Mouse (Mus musculus): Measurements from ENCODE around the gene Sema3b.

Gene Sema3b

DNA sequence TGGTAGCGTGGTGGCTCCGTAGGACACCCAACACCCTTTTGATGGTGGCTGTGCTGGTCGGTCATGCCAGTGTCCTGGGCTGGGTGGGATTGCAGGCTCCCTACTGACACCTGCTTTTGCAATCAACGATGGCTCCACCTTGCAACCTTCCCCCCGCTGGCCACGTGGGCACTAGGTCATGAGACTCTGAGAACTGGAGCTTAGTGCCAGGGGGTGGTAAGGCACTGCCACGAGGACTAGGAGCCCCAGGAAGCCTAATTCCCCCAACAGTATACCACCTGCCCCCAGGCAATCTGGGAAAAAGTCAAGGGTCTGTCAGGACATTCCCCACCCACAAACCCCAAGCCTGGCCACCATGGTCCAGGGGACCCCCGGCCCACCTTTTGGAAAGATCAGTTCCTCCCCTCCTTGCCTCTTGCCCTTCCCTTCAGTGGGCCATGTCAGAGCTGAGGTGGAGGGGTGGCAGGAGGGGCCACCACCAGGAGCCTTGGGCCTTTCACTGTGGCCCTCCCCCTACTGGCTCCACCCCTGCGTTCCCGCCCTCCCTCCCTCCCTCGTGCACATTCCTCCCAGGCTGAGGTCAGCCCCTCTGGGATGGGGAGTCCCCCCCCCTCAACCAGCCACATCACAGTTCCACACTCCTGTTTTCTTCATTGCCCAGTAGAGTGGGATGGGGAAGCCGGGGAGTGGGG is at the start of gene Sema3b:
Gene Sema3b (minus strand): TSS at position 489 of the 692 bp plus-strand sequence.
- in situ Hi-C loops (cut with MboI, MseI) = loop anchor here (5.0 kb wide), 2 partner anchors 33 to 68 kb away; partner anchors contain the start of gene Gnat1

GRCm38 (mm10) chr9:107658096-107658495 is 49.1 kb upstream of the Sema3b start:
- in situ Hi-C loops (cut with MboI, MseI) = no loop called here

- in situ Hi-C loops (cut with MboI, MseI) = no loop called here
Measured at GRCm38 (mm10) chr9:107657144-107657543, 48.1 kb upstream of the Sema3b start.

- in situ Hi-C loops (cut with MboI, MseI) = loop anchor here (5.0 kb wide), 1 partner anchor 53 kb away; no protein-coding TSS in a partner anchor
Measured at GRCm38 (mm10) chr9:107654585-107654984, 45.6 kb upstream of the Sema3b start.

DNA sequence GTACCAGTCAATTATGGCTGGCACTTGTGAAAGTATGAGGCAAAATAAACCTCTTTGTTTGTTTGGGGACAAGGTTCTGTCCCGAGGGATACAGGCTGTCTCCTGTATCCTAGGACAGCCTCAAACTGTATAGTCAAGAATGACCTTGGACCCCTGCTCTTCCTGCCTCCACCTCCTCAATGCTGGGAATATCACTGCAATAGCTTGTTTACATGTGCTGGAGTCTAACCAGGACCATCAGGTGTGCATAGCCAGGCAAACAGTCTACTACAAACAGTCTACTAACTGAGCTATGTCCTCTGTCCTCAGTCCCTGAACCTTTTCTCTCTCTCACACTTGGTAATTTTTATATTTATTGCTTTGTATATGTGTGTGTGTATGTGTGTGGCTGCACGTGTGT is 44.4 kb upstream of the Sema3b start:
- in situ Hi-C loops (cut with MboI, MseI) = loop anchor here (5.0 kb wide), 1 partner anchor 54 kb away; no protein-coding TSS in a partner anchor

DNA sequence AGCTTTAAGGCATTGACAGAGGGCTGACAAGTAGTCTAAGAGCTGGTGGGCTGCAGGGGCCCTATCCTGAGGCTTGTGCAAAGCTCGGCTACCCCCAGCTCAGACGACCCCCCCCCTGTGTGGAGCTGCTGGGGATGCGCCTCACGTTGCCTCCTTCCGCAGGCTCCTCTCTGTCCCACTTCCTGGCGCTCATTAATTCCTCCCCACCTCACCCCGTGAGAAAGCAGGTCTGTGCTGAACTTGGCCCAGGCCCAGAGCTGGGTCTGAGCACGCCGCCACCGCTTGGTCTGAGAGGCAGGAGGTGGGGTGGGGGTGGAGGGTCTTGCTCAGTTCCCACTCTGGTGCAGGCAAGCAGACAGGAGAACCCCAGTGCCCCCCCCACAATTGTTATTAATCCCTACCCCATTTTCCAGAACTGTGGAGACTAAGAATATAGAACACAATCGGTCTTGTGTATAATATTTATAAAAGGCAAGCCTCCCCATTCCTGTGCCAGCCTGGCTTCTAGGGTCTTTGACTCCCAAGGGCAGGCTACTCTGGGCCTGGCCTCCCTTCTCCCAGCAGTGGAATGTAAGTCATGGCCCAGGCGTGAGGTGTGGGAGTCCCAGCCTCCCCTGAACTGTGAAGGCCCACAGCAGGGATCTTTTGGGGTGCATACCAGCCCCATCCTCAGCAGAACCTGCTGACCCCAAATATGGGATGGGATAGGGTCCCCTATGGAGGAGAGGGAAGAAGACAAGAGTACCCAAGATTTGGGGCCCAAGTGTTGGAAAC is 41.9 kb upstream of the Sema3b start:
- in situ Hi-C loops (cut with MboI, MseI) = loop anchor here (5.0 kb wide), 1 partner anchor 56 kb away; no protein-coding TSS in a partner anchor

DNA sequence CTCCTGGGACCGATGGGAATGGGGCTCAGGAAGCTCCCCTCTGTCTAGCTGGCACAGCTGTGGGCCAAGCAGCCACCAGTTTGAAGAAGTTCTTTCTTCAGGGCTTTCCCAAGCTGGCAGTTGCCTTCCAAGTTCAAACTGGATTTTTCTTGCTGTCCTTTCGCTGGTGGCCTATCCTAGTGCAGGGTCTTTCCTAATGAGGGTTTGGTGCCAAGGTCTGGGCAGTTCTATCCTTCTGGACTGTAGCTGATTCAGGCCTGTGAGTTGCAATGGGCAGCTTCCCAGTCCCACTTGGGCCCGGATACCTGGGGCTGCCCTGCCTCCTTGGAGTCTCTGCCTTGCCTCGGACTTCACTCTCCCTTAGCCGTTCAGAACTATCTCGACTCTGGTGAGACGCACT is 41.2 kb upstream of the Sema3b start:
- in situ Hi-C loops (cut with MboI, MseI) = loop anchor here (5.0 kb wide), 1 partner anchor 57 kb away; no protein-coding TSS in a partner anchor

GRCm38 (mm10) chr9:107648767-107649166 is 39.7 kb upstream of the Sema3b start:
- in situ Hi-C loops (cut with MboI, MseI) = no loop called here

- in situ Hi-C loops (cut with MboI, MseI) = no loop called here
Measured at GRCm38 (mm10) chr9:107646975-107647374, 37.9 kb upstream of the Sema3b start.

DNA sequence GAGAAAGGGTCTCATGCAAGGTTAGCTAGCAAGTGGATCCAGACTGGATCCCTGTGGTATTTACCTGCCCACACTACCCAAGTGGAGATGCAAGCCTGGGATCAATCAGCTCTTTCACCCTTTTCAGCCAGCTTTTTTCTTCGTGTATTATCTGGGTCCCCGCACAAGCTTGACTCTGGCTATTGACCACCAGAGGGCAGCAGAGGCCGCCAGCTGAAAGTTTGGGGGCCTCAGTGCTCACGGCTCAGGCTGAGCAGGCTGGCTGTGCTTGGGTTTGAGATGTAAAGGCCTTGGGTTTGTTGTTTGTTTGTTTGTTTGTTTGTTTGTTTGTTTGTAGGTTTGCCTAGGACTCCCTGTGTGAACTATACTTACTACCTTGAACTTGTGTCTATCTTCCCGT is 36.5 kb upstream of the Sema3b start:
- in situ Hi-C loops (cut with MboI, MseI) = no loop called here

DNA sequence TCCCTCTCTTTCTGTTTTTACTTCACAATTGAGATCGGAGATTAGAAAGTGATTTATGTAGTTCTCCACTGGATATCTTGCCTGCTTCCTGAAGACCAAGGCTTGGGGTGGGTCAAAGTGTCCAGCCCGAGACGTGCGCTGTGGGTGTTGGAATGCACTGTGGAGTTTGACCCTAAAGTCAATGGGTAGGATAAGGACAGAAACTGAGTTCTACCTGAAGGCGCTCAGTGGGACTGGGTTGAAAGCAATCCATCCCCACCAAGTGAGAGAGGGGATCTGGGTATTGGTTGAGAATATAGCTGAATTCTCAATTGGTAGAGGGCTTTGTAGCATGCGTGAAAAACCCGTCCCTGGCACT is 36.1 kb upstream of the Sema3b start:
- in situ Hi-C loops (cut with MboI, MseI) = no loop called here

- in situ Hi-C loops (cut with MboI, MseI) = loop anchor here (5.0 kb wide), 1 partner anchor 37 kb away; the partner anchor contains the start of gene Sema3b
Measured at GRCm38 (mm10) chr9:107644495-107645152, 35.6 kb upstream of the Sema3b start.

DNA sequence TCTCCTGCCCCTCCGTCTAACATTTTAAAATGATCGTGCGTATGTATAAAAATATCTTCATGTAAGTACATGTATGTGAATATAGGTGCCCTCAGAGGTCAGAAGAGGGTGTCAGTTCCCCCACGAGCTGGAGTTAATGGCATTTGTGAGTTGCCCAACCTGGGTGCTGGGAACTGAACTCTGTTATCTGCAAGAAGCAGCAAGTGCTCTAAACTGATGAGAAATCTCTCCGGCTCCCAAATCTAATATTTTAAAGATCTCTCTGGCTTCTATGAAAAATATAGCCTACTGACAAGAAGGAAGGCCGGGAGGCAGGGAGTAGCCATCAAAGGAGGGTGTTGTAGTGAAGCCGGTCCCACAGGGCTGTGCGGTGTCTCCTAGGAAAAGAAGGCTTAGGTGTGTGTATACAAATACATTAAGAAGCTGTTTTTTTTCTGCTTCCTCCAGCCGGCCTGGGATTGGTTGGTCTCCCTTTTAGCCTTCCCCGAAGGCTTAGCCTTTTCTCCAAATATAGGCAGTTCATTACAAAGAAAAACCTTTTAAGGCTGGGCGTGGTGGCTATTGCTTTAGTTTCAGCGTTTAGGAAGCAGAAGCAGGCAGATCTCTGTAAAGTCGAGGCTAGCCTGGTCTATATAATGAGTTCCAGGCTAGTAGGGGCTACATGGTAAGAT is 34.6 kb upstream of the Sema3b start:
- in situ Hi-C loops (cut with MboI, MseI) = loop anchor here (5.0 kb wide), 1 partner anchor 36 kb away; the partner anchor contains the start of gene Sema3b

DNA sequence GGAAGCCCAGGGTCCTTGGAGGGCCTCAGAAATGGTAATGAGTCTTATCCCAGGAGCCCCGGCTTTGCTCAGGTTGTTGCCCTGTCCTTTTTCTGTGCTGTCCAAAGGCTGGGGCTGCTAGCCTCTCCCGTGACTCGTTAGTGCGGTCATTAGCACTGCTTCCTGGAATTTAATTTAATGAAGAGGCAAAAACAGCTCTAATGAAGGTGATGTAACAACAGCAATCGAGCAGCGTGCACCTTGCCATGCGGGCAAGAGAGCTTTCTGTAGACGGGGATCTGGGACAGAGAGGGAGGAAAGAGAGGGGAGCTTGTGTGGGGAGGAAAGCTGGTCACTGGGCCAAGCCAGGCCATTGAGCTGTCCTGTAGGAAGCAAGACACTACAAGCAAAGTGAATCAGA is 32.6 kb upstream of the Sema3b start:
- in situ Hi-C loops (cut with MboI, MseI) = loop anchor here (5.0 kb wide), 1 partner anchor 34 kb away; the partner anchor contains the start of gene Sema3b

- in situ Hi-C loops (cut with MboI, MseI) = loop anchor here (5.0 kb wide), 1 partner anchor 33 kb away; the partner anchor contains the start of gene Sema3b
Measured at GRCm38 (mm10) chr9:107640257-107640772, 31.3 kb upstream of the Sema3b start.

- in situ Hi-C loops (cut with MboI, MseI) = no loop called here
Measured at GRCm38 (mm10) chr9:107637070-107637469, 28.0 kb upstream of the Sema3b start.

DNA sequence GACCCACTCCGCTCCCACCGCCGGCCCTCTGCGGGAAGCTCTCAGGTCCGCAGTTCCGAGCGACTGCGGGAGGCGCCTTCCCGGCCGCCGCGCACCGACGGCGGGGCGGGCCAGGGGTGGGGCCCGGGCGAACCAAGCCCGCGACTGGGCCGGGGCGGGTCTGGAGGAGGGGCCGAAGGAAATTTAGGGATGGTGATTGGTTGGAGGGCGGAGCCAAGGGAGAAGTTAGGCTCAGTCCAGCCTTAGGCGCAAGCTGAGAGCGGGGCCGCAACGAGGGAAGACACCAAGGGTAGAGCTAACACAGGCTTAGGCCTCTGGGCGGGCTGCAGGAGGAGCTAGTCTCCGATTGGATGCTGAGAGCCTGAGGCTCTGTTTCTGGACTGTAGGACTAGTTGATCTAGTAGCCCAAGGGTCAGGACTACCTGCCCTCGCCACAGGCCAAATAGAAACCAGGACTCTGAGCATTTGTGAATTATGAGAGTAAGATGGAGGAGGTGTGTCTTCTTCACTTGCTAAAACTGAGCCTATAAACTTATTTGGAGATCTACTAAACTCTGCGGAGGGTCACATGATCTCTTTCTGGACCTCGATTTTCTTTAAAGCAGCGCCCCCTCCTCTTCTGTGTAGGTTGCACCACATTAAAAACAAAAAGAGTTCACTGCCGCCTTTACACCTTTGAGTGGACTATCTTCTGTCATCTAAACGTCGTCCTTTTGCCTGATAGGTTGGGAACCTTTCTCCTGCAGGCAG is 26.4 kb upstream of the Sema3b start, which contains the start of gene Gnai2:
Gene Gnai2 (minus strand): TSS at position 89 of the 750 bp plus-strand sequence.
- in situ Hi-C loops (cut with MboI, MseI) = no loop called here

DNA sequence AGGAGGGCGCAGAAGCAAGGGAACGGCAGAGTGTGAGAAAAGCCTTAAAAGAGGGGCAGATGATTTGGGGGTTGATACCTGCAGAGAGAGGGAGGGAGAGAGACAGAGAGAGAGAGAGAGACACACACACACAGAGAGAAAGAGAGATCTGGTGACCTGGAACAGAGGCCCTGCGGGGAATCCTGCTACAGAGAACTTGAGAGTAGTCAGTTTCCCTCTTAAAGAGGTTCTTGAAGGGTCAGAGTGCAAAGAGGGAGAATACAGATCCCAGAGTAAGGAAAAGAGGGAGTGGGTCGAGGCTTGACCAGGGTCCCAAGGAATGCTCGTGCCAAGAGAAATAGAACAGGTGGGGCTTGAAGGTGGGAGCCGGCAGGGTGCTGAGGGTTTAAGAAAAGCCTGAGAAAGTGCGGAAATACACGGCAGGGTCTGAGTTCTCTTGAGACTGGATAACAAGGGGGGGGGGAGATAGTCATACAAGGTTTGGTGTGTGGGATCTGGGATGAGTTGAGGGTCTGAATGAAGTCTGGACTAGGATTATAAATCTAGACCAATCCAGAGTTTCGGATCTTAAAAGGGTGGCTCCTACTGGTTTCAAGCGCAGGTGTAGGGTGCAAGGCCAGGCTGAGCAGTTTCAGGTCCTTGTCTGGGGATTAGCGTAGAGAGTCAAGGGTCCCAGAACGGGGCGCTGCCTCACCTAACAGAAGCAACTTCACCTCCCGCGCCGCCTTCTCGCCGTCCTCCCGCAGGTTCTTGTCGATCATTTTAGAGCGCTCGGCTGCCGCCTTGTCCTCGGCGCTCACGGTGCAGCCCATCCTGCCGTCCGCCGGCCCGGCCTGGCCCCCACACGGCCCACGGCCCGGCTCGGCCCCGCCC is 25.6 kb upstream of the Sema3b start:
- in situ Hi-C loops (cut with MboI, MseI) = no loop called here

DNA sequence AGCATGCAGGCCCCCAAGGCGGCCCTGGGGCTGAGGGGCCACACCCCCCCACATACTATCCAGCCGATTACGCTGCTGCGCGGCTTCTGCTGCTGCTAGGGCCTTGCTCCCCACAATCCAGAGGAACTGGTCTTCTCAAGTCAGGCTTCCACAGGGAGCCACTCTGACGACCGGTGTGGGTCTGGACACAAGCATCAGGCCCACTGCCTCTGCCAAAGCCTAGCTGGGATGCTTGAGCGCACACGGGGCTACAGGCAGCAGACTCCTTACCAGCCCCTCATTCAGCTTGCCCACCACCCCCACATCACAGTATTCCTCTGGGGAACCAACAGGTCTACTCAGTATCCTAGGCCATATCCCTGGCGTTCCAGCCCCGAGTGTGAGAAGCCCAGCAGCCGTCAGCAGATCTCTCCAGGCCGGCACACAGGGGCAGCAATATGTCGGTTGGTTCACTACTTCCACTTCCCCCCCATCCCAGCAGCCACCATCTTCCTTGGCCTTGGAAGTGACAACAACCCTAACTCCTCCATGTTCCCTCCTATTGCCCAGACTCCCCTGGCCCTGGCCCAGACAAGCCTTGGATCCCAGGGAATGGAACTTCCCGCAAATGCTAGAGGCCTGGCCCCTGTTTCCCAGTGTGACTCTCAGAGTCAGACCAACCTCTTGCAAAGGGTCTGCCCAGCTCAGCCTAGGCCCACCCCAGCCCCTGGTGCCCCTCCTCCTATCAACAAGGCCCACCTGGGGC is 24.8 kb upstream of the Sema3b start:
- in situ Hi-C loops (cut with MboI, MseI) = no loop called here
